Mouse (Mus musculus) cortical plate, adult 2 months (tissue): ENCODE measurements at regions not wholly inside any gene's neighbourhood (a gene's known extent, or its start where the extent isn't known, plus 50 kb on each side); places are given as distances from the start of the nearest gene placed in this dataset.

ENCODE experiments used
- CTCF ChIP-seq: fragments of 200-500 bp; IDR thresholded peaks from 2 replicates; pipeline ENCODE4 v1.5.1; 2011; ENCODE audit warnings: mild to moderate bottlenecking, control low read depth, low read length; ENCODE audit not compliant: insufficient read depth; ENCODE audit errors: extremely low read depth
- POLR2A ChIP-seq: fragments of 200-500 bp; IDR thresholded peaks from 2 replicates; pipeline ENCODE4 v1.6.1; 2011; ENCODE audit warnings: mild to moderate bottlenecking, low read length, control low read depth; ENCODE audit not compliant: insufficient read depth; ENCODE audit errors: extremely low read depth

DNA sequence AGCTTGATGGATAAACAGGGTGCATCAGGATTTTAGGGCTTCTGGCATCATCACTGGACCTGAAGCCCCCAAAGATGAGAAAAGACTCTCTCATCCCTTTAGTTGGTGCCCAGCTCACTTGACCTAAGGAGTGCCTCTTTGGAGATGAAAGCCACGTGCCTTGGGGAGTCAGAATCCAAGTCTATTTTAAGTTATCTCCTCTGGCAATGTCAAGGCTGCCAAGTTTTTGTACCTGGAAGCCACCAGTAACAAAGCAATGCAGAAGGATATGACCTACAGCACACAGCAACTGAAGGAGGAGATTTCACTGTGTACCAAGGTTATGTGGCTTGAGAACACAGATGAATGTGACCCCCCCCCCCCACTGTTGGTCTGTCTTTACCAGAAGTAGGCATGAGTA, 140.9 kb upstream of the N4bp1 start:
- TF ChIP-seq CTCF = no peak
- no peak for TF ChIP-seq POLR2A
